Mouse (Mus musculus) limb, embryonic 10.5 days (tissue): Measurements from ENCODE around the gene Ica1. TPM values are rescaled to one million over a fixed set of nuclear protein-coding genes. Genes with fewer than 3 reads are reported as not detected.

Experiments used
- DNase-seq: peaks from one replicate; pipeline ENCODE4 v3.0.0-alpha.2; 2017; ENCODE audit warnings: low spot score
- H3K27ac ChIP-seq: fragments of 300-500 bp; sonication (generic); 2 replicates; pipeline ENCODE4 v1.5.1; 2016; ENCODE audit warnings: mild to moderate bottlenecking
- H3K27me3 ChIP-seq: fragments of 300-500 bp; sonication (generic); 2 replicates; pipeline ENCODE4 v1.6.1; 2016; ENCODE audit warnings: low read depth, mild to moderate bottlenecking; ENCODE audit not compliant: poor library complexity, severe bottlenecking
- H3K36me3 ChIP-seq: fragments of 300-500 bp; sonication (generic); 2 replicates; pipeline ENCODE4 v1.6.1; 2016; ENCODE audit warnings: mild to moderate bottlenecking, moderate library complexity
- H3K4me1 ChIP-seq: fragments of 300-500 bp; sonication (generic); 2 replicates; pipeline ENCODE4 v1.6.1; 2016
- H3K4me3 ChIP-seq: fragments of 300-500 bp; sonication (generic); 2 replicates; pipeline ENCODE4 v1.5.1; 2016; ENCODE audit warnings: mild to moderate bottlenecking, moderate library complexity
- H3K9me3 ChIP-seq: fragments of 300-500 bp; sonication (generic); replicated peaks from 2 replicates; pipeline ENCODE4 v1.6.1; 2016; ENCODE audit warnings: mild to moderate bottlenecking
- WGBS: fragments of 180-500 bp; shearing (Covaris S2); methylation state at CpG from one replicate; pipeline ENCODE4 v1.1.7; 2016; 5-methylcytosine and 5-hydroxymethylcytosine counted together
- polyA plus RNA-seq: library from polyadenylated mRNA; unstranded; fragments of >200 nt; fragmentation: Nextera tagmentation; extraction: Ambion mirVana; gene quantifications from 2 replicates; pipeline ENCODE4 v1.2.1, GENCODE M21; 2016

Gene Ica1
- polyA plus RNA-seq, 1 experiment from 2014 or later, result 17.1 TPM

GRCm38 (mm10) chr6:8619582-8620350, 158.5 kb downstream of the Ica1 start:
- Histone ChIP-seq H3K36me3 (no peaks in the 10 kb centered on the region), H3K27ac (no peak overlapping the region), H3K9me3 (no peaks in the 10 kb centered on the region), H3K27me3 (no peaks in the 10 kb centered on the region), H3K4me3 (no peak overlapping the region), H3K4me1 (no peaks in the 10 kb centered on the region)
- WGBS, result 84% methylated on average over 4 of the region's 4 CpGs
- DNase-seq, result no peak

DNA sequence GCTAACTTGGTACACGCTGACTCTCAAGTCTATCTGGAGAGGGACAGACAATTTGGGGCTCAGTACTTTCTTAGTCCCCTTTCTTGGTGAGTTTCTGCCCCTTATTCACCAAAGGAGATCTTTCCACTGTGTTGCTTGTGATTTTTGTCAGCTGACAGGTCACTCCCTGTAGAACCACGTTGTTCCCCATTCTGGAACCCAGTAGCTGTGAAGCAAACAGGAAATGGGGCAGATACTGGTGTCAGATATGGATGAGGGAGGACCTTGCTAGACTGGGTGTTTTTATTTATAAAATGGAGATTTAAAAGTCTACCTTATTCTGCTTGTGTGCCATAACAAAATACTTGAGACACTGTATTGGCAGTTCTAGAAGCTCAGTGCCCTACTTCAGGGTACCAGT, 160.9 kb downstream of the Ica1 start:
- no peaks in the 10 kb centered on the region for H3K27me3 ChIP-seq
- no peak overlapping the region for H3K27ac ChIP-seq
- DNase-seq, result no peak
- H3K4me3 ChIP-seq, result no peak overlapping the region
- H3K9me3 ChIP-seq, result no peaks in the 10 kb centered on the region
- H3K36me3 ChIP-seq, result no peaks in the 10 kb centered on the region
- H3K4me1 ChIP-seq, result no peaks in the 10 kb centered on the region
- WGBS, result 89% methylated on average over 2 of the region's 2 CpGs

DNA sequence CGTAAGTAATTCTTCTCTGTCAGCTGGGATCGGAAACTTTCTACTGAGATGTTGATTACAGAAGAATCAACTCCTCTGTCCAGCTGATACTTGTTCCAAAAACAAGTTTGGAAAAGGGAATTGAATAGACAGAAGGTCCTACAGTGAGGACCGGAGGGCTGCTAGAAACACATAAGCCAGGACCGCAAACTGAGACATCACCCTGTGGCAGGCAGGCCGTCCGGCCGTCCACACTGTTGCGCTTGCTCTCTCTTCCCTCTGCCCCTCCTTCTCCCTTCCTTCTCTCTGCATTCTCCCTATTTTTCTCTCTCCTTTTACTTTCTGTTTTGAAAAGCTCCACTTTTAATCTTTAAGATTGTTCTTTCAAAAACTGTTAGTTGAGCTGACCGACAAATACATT, 186.6 kb downstream of the Ica1 start:
- WGBS, result 93% methylated on average over 9 of the region's 9 CpGs
- no peak for DNase-seq
- Histone ChIP-seq H3K4me3 (no peak overlapping the region), H3K27me3 (no peaks in the 10 kb centered on the region), H3K4me1 (no peaks in the 10 kb centered on the region), H3K27ac (no peak overlapping the region), H3K36me3 (peaks cover 23% of the 10 kb centered on the region), H3K9me3 (no peaks in the 10 kb centered on the region)

DNA sequence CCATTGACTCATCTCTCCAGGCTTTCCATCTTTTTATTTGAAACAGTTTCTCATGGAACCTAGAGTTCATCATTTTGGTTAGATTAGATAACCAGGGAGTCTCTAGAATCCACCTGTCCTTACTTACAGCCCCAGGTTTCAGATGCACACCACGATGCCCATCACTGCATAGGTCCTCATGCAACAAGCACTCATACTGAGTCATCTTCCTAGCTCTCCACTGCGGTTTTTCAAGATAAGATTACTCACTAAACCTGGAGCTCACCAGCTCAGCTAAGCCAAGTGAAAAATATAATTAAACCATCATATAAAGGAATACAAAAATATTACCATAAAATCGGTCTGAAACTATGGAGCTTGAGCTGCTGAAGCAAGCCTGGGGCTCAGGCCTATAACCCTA, 194.4 kb downstream of the Ica1 start:
- H3K27ac ChIP-seq, result no peak overlapping the region
- H3K9me3 ChIP-seq, result no peaks in the 10 kb centered on the region
- H3K27me3 ChIP-seq, result no peaks in the 10 kb centered on the region
- no peak for DNase-seq
- H3K4me3 ChIP-seq, result no peak overlapping the region
- H3K4me1 ChIP-seq, result no peaks in the 10 kb centered on the region
- WGBS, result 91% methylated on average over 3 of the region's 3 CpGs
- H3K36me3 ChIP-seq, result peaks cover 29% of the 10 kb centered on the region

GRCm38 (mm10) chr6:8582377-8582776, 195.9 kb downstream of the Ica1 start:
- Histone ChIP-seq H3K27ac (no peak overlapping the region), H3K27me3 (no peaks in the 10 kb centered on the region), H3K9me3 (no peaks in the 10 kb centered on the region), H3K4me1 (no peaks in the 10 kb centered on the region), H3K36me3 (peaks cover 29% of the 10 kb centered on the region), H3K4me3 (no peak overlapping the region)
- WGBS, result 94% methylated on average over 9 of the region's 9 CpGs
- no peak for DNase-seq

Other genes with a start within 250 kb of the Ica1 start
- not detected in 2 replicates for gene Nxph1, start 169.9 kb upstream of the Ica1 start, polyA plus RNA-seq